25 mouse cellular contexts compared by ENCODE assay signal in genomic region chr11:109260561-109260960, GRCm38 (mm10). TPM values are rescaled to one million over a fixed set of nuclear protein-coding genes. Genes with fewer than 3 reads are reported as not detected.
DNase-seq lines count a peak whose midpoint lies in the region; ATAC-seq lines count a peak whose summit lies in the region.
"Had no signal": no experiment of that assay in that cellular context is flagged by ENCODE, and none has a peak within 500 bp of the region (broad histone marks: within the 10 kb centered on the region; RNA-seq: fewer than 3 reads in every experiment).

No protein-coding gene starts in this region.

- H3K27me3 ChIP-seq in intestine, embryonic 16.5 days (replicated peaks; ENCODE audit: control insufficient read depth, insufficient read depth, low read length) = no peaks in the 10 kb centered on the region
- H3K27me3 ChIP-seq: forebrain, embryonic 13.5 days; hindbrain, embryonic 12.5 days; intestine, embryonic 15.5 days had no signal

- no peaks in the 10 kb centered on the region for H3K4me1 ChIP-seq in intestine, embryonic 16.5 days (ENCODE audit: control insufficient read depth, insufficient read depth, low read length)
- H3K4me1 ChIP-seq: forebrain, embryonic 13.5 days; hindbrain, embryonic 12.5 days had no signal

- 80% methylated on average over 7 of the region's 7 CpGs for WGBS in intestine, embryonic 16.5 days

- no peak overlapping the region for H3K4me2 ChIP-seq in intestine, embryonic 16.5 days (ENCODE audit: low read depth, low read length)
- H3K4me2 ChIP-seq: forebrain, embryonic 13.5 days; heart, embryonic 11.5 days; hindbrain, embryonic 12.5 days; intestine, embryonic 15.5 days had no signal

- peak; percentile 64 for DNase-seq in 416B (ENCODE audit: low read depth)
- DNase-seq in A20 (ENCODE audit: low read depth, low spot score) = peak; percentile 30
- peak; percentile 51 to 73 for DNase-seq in natural killer cell, adult 2 months (ENCODE audit: low spot score in 2 of 2)
- no peak for DNase-seq in gastrocnemius, adult 8-10 months (ENCODE audit: low spot score in 2 of 2)
- DNase-seq: adrenal gland, adult 8-10 months; adrenal gland, postnatal 25 days; B cell, adult 2 months; cerebellum, adult 11-12 months; cerebellum, adult 8-10 months; cerebellum, postnatal 10 days; cerebellum, postnatal 36 days; gastrocnemius, postnatal 14 days; kidney, adult 18-20 months had no signal

- no peak overlapping the region for H3K9ac ChIP-seq in intestine, embryonic 16.5 days (ENCODE audit: low read depth, low read length)
- H3K9ac ChIP-seq: forebrain, embryonic 13.5 days; hindbrain, embryonic 12.5 days; intestine, embryonic 15.5 days had no signal

- no peak overlapping the region for H3K4me3 ChIP-seq in intestine, embryonic 16.5 days (ENCODE audit: low read length)
- H3K4me3 ChIP-seq: forebrain, embryonic 10.5 days; forebrain, embryonic 13.5 days; hindbrain, embryonic 12.5 days; intestine, embryonic 15.5 days had no signal

- no peaks in the 10 kb centered on the region for H3K9me3 ChIP-seq in intestine, embryonic 16.5 days (ENCODE audit: control insufficient read depth, low read length)
- H3K9me3 ChIP-seq: forebrain, embryonic 10.5 days; forebrain, embryonic 13.5 days; hindbrain, embryonic 12.5 days; intestine, embryonic 15.5 days had no signal

- peak; percentile 20 for ATAC-seq in common myeloid progenitor, adult 5-6 weeks (replicated peaks; ENCODE audit: low read depth, poor library complexity, severe bottlenecking)
- no peak for ATAC-seq in intestine, embryonic 16.5 days
- no peak for ATAC-seq in inflammation-experienced regulatory T-cells, adult 6 months
- ATAC-seq: forebrain, embryonic 13.5 days; forebrain, embryonic 16.5 days; hindbrain, embryonic 16.5 days; intestine, embryonic 15.5 days had no signal

- H3K27ac ChIP-seq in intestine, embryonic 16.5 days (ENCODE audit: low read length) = no peak overlapping the region
- H3K27ac ChIP-seq: forebrain, embryonic 10.5 days; forebrain, embryonic 13.5 days; hindbrain, embryonic 12.5 days; intestine, embryonic 15.5 days had no signal

- no peaks in the 10 kb centered on the region for H3K36me3 ChIP-seq in intestine, embryonic 16.5 days (ENCODE audit: control insufficient read depth, insufficient read depth, low read length)
- H3K36me3 ChIP-seq: forebrain, embryonic 10.5 days; hindbrain, embryonic 12.5 days; intestine, embryonic 15.5 days had no signal

RNA-seq across cellular contexts. Expression of gene Rgs9, which starts 37.4 kb away (rescaled TPM):
- 0.10 and 0.14 TPM in 2 replicates for total RNA-seq in common myeloid progenitor, adult 5-6 weeks (2017)
- not detected for total RNA-seq in gastrocnemius, adult 8-10 months (2022)
- polyA plus RNA-seq in intestine, embryonic 16.5 days (2015; fragmentation: Nextera tagmentation; extraction: Ambion mirVana) = 3.5 and 3.8 TPM in 2 replicates
- polyA plus RNA-seq in inflammation-experienced regulatory T-cells, adult 6 months (2017; shearing (Covaris generic)) = 1 to 10 TPM; 4.2 to 6.6 (median 4.9) TPM
- total RNA-seq: gastrocnemius, adult 18-20 months; MEL had no signal

Comparison
In these comparisons a context has a peak if more than half of its experiments do, and no peak if none do; other contexts are left out.
1. DNase-seq: peak in 416B (single experiment), A20 (single experiment) and natural killer cell, adult 2 months (2 of 2); none in gastrocnemius, adult 8-10 months (0 of 2).